Mouse (Mus musculus) retina, postnatal 7 days (tissue): ENCODE results near the gene Car1.
"Not testable (repeated sequence)": the region's sequence is repeated elsewhere in the genome, so short reads cannot be mapped to it uniquely, and the experiment has no call there.

Experiments
- DNase-seq: peaks from one replicate; pipeline ENCODE4 v3.0.0-alpha.2; 2012; ENCODE audit warnings: low read depth, low spot score

The Car1 gene

DNA sequence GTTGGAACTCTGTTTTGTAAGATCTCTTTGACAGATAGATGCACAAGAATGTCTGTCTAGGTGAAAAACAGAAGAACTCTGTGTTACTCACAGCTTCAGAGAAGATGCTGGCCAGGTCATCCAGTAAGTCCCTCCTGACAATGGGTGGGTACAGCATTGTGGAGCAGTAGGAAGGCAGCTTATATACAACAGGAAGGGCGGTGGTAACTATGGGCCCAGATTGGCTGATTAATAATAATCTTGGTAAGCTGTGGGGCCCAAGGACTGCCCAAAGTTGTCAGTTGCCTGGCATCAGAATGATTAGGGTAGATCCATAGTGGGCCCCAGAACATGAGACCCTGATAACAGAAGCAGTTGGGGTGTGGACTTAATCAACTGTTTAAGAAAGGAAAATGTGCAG is at the start of gene Car1:
Car1 (minus strand) TSS at position 158 of the 400 bp plus-strand sequence.
- DNase-seq: no peak

DNA sequence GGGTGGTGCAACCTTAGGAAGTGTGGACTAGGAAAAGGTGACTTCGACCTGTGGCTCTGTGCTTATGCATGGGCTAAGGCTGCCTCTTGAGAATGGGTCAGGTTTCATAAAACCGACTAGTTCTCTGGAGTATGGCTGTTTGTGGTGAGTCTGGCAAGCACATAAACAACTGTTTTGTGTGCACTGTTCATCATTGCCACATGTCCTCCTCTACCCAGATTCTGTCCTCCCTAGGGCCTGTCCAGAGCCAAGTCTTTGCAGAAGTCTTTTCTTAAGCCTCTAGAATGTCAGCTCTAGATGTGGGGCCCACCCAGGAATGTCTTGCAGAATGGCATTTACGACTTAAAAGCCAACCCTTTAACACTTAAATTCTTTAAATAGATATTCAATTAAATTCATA is 49.7 kb upstream of the Car1 start:
- DNase-seq: no peak

DNA sequence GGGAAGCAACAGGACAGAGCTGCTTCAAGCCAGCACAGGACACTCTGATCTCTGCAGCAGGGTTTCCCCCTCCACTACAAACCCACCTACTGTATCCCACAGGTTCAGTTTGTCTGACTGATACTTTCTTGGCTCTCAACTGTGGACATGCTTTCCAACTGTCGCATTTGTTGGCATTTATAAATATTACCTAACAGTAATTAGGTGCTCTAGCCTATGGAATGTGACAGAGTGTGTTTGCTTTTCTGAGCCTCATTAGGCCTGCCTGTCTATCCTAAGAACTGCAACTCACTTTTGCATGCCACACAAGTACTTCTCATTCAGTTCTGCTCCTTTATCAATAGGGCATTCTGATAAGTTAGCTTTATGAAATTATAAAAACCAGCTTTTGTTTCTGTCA is 46.3 kb upstream of the Car1 start:
- DNase-seq: no peak

DNA sequence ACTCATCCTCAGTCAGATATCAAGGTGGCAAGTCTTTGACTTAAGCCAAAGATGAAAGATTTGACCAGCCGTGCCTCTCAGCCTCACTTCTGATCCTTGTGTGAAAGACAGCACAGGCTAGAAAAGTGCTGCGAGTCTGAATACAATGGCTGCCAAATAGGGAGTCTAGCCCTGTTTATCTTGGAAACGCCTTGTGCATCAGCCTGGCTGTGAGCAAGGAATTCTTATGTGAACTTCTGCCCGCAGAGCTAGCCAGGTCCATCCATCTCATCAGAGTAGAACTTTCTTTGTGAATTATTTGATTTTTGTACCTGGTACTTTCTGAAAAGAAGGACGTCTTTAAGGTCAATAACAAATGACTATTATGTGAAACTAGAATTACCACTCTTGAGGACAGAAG is 45.8 kb upstream of the Car1 start:
- DNase-seq: no peak

DNA sequence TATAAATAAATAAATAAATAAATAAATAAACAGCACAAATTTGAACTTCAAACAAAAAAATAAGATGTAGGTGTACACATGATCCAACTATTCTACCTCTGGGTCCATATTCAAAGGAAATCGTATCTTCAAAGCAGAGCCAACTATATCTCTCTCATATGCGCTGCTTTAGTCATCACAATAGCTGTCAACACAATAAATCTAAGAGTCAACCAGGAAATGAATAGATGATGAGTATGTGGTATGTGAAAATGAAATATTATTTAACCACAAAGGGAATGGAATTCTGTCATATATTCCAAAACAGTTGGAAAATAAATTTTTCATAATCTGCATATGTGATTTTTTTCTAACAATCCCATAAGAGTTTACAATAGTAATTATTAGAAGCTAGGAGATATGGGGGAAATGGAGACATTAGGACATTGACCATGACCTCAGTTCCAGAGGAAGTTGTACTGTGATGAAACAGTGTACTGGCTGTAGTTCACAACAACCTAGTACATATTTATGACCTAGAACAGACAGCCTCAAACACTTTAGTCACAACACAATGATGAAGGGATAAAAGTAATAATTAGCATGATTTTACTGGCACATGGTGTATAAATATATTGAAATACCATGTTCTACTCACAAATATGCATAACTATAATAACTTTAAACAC is 40.6 kb upstream of the Car1 start:
- DNase-seq: no peak

DNA sequence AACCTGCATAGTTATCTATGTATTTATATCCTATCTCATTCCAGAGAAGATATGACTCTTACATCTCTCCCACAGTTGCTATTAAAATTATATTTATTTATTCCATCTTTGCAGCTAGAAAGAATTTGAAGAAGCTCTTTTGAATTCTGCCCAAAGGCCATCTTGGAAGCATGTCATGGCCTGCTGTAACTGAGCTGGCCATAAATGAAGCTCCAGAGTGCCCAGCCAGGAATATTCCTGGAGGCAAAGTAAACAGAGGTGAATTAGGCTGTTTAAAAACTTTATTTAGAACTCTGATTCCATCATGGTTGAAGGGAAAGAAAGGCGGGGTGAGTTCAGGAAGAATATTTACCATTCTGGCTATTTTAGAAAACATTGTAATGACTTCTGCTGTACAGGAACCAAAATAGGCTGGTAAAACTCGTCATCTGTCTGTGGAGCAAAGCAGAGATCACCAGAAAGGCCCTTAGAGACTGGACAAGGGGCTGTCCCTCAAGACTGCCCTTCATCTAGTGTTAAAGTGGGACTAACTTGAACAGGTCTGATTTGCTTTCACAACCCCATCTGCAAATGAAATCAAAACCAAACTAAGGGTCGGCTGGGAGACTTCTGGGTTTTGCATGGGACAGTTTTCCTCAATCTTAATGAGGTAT is 31.4 kb upstream of the Car1 start:
- DNase-seq: no peak

DNA sequence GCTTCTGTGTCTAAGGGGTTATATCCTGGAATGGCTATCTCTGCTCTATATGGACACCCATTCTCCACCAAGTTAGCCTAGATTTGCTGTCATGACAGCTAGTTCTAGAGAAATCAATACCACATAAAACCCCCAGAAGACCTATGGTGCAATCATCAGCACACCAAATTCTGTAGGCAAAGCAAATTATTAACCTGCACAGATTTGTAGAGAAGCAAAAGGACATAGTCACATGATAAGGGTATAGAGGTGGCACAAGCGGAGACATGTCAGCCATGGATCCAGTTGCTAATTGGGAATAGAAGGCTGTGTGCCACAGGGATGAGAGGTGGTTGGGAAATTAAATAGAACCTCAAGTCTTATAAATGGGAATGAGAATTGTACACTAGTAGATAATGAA is 30.8 kb upstream of the Car1 start:
- no peak for DNase-seq

DNA sequence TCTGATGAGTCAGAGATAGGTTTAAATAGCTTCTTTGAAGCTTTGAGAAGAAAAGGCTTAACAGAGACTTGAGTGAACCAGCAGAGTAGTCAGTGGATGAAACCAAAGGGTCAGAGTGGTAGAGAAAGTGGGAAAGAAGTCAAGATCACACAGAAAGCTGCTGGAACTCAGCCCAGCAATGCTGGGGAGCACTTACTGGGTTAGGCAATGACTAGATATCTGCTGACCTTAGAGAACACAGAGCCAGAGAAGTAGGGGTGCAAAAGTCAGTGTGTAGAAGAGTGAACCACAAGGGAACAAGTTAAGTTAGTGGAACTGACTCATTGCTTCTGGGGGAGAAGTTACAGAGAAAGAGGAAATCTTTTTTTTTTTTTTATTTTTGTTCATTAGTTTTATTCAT is 24.6 kb upstream of the Car1 start:
- no peak for DNase-seq

DNA sequence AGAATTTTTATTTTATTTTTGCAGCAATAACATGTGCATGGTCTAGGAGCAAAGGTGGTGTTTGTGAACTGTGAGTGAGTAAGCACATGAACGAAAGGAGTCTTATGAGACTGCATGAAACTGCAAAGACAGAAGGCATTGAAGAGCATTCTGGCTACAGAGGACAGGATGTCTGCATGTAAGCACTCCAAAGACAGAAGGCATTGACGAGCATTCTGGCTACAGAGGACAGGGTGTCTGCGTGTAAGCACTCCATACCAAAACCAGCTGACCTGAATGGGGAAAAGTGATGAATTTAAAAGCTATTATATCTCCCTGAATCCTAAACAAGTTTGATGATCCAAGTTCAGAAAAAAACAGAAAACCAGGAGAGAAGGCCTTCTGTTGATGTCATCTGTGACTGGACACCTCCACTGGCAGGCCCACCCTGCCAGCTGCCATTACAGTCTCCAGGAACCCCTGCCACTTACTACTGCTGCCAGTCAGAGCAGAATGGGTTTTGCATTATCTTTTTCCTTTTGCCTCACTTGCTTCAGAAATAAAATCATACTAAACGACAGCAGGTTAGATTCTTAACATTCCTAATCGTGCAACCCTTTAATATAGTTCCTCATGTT is 23.2 kb upstream of the Car1 start:
- no peak for DNase-seq

DNA sequence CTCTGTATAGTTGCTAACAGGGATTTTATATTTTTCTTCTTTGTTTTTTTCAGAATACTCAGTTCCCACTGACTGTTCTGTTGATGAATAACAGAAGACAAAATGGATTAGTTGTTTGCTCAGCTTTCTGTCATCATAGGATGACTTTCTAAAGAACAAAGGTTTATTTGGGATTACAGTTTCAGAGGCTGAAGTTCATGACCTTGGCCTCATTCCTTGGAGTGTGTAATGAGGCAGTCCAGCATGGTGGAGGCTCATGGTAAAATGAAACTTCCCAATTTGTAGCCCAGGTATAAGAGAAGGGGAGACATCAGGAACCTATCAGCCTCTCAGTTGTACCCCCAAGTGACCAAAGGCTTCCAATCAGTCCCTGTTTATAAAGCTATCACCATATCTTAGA is 20.7 kb upstream of the Car1 start:
- no peak for DNase-seq

DNA sequence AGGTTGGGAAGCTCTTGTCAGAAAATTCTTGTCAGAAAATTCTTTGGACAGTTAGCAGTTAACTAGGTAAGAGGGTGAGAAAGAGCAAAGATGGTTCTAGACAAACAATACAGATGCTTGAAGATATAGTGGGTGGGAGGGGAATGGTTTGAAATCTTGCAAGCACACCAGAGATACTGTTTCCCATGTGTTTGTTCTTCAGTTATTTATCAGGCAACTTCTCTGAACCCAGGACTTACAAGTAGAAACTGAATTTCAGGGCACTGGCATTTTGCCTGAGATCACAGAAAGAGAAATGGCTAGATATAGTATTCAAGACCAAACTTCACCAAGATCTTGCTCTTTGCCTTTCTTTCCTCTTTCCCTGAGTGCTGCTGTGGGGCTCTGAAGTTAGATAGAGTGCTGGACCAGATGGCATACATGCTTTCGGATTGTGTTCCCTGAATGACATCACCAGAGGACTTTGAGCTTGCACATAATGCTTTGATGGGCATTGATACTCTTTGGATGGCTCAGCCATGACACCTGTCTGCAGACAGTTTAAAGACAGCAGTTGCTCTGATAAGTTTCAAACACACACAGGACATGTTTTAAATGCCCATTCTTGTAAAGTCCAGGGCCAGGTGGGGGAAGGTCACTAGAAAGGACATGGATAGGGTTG is 11.8 kb upstream of the Car1 start:
- no peak for DNase-seq

DNA sequence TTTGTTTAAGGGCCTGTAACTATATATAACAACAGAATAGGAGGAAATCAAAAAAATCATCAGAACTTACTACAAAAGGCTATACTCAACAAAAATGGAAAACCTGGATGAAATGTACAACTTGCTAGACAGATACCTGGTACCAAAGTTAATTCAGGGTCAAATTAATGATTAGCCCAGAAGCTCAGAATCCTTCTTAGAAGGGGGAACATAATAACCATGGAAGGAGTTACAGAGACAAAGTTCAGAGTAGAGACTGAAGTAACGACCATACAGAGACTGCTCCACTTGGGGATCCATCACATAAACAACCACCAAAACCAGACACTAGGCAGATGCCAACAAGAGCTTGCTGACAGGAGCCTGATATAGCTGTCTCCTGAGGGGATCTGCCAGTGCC is 7.2 kb upstream of the Car1 start:
- not testable (repeated sequence) for DNase-seq

DNA sequence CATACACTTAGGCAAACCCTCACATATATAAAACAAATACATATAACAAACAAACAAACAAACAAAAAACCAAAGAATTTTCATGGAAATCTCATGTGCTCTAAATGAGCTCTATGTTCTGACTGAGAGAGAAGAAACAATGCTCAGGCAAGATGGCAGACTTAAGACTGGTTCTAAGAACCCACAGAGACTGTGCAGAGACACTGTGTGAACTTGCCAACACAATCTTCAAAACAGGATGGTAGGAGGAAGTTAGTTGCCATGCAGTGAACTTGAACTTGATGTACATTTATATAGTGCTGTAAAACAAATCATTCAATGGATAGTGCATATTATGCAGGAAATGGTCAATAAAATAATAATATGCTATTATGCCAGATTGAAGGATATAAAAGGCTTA is 1.5 kb downstream of the Car1 start:
- no peak for DNase-seq

DNA sequence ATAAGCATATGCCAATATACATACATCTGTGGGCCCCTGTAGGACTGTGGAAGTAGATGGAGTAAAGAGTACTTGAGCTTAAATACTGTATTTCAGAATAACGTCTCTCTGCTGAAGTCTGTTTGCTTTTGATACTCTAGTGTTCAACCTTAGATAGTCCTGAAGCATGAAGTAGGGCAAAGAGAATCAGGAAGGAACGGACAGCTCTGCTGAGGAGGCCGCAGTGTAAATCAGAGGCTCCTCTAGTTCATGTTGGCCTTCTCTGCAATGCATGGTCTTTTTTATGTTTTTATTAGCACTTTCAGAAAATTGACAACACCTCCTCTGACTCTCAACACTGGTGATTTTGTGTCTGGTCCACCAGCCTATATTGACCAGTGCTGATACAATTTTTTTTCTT is 2.2 kb downstream of the Car1 start:
- no peak for DNase-seq

DNA sequence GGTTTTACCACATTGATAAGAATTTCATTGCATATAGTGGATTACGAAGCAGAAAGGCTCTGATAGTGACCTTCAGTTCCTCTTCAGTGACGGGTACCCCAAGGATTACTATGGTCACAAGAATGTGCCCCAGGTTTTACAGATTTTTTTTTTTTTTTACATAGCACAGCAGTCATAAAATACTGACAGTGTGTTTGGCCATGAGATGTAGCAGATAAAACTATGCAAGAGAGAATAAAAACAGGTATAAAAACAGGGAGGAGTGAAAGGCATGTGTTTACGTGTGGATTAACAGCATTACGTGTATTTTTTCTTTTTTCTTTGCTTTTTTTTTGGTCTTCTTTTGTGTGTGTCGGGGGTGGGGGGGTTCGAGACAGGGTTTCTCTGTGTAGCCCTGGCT is 3.3 kb downstream of the Car1 start:
- DNase-seq: no peak

DNA sequence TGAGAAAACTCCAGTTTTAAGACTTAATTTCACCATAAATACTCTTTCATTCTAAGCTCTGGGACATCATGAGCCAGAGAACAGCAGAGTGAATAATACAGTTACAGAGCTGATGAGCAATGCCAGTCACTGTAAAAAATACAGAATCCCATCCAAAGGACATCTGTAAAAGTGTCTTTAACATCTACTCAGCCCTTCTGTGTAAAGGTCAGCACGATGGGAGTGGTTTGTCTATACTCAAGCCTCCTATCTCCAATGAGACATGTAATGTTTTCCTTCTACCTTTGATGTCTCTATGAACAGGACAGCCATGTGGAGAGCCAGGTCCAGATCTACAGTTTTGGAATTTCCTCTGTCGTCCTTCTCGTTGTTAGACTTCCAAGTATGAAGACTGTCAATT is 11.1 kb downstream of the Car1 start:
- DNase-seq: no peak

DNA sequence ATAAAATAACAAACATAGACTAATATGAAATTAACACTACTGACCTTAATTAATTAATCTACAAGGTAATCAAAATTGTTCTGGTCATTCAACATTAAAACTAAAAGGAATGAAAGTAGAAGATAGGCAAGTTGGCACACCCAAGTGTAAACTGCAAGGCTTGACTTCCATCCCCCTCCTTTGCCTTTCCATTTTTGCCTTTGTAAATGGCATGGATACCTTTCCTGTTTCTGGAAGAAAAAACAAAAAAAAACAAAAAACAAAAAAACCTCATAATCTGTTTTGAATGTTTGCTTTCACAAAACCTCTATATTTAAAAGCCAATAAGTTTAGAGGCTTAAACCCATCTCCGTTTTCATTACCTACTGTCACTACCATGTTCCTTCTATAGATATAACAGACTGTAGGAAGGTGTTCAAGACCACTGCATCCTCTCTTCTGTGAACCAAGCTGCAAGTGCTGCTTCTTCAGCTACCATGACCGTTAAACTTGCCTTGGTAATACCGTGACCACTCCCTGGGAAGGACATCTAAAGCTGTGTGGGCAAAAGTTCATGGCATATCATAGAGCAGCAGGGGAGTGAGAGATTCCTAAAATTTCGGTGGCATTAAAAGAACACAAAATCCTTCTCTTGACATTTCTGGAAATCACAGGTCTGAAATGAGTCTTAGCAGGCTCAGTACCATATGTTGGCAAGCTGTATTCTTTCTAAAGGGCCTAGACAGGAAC is 12.7 kb downstream of the Car1 start:
- DNase-seq: no peak

DNA sequence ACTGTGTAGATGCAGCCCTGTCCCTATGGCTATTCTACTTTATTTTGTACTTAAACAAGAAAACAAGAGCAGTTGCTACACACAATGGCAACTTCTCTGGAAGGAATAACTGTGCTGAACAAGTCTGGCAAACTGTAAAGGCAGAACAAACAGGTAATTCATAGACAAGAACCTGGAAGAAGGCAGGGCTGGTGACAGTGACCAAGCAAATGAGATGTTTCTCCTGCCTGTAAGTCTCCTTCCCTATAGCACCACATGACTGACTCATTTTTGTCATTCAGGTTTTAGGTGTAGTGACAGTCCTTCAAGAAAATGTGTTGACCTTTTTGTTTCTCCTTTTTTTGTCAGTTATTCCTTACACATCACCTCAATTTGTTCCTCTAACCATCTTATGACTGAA is 16.1 kb downstream of the Car1 start:
- DNase-seq: no peak

DNA sequence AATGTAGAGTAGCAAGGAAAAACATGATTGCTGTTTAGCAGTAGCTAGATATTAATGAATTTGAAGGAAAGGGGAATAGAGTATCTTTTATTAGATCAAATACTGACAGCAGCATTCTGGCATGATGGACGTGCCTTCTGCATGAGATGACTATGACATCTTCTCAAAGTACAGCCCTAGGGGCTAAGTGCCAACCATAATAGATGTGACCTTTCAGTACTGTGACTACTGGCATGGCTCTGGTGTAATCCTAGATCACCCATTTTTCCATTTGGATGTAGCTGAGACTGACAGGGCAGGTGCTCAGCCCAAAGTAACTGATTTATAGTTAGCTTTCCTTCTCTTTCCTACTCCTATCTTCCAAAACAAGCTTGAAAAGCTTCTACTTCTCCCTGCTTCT is 20.6 kb downstream of the Car1 start:
- no peak for DNase-seq

DNA sequence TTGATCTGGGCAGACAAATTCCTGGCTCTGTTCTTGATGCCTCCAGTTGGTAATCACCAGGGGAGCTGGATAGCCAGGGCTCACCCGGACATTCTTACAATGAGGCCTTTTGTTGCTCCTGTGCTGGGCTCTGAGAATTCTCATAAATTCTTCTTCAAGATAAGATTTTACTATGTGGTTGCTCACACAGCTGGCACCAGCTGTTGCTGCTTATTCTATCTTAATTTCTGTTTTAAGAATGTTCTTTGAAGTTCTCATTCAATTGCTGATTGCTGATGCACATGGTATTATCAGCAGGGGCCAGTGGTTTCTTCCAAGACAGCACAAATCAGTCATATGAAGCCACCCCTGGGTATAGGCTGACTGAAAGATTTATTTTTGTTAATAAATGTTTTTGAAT is 21.0 kb downstream of the Car1 start:
- no peak for DNase-seq

DNA sequence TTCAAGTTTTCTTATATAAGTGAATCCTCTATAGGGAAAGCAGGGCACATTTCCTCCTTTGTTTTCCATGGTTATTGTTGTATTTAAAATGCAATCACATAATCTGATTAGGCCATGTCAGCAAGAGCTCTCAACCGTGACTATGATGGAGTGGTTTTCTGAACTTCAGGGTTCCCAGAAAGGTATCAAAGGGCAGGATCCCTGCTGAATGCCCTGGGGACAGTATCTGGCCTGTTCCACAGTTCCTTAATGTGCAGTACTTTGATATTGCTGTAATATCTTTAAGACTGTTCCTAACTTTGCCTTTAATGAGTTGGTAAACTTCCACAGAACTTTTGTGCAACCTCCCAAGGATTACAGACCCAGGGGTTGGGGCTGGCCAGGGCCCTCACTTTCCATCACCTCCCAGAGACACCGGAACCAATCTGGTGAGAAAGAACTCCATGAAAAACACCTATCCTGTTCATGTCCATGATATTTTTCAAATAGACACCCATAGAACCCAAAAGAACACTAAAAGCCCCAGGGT is 21.6 kb downstream of the Car1 start:
- no peak for DNase-seq

DNA sequence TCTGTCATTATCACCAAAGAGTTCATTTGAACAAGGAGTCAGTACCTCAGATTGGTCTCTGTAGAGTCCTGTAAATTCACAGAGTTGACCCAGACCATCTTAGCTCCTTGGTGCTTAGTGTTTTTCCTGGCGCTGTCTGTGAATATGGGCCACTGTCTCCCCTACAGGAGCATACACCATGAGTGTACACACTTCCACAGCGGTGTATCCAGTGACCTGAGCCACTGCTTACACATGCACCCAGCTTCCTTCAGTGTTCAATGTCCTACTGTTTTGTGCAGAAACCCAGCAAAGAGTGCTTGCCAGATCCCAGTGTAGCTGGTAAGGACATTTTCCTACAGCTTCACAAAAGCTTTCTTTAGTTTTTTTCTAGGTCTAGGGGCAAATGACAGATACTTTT is 22.8 kb downstream of the Car1 start:
- DNase-seq: no peak
